Mouse (Mus musculus) ES-Bruce4 (cell line): Measurements from ENCODE around the gene Runx3.

Experiments used
- CTCF ChIP-seq: IDR thresholded peaks from one replicate; pipeline ENCODE4 v1.8.1; 2011; ENCODE audit warnings: low read depth, low read length
- EP300 ChIP-seq: IDR thresholded peaks from 2 replicates; pipeline ENCODE4 v1.6.1; 2011; ENCODE audit warnings: low read depth, low read length; ENCODE audit not compliant: insufficient read depth

GRCm38 (mm10) chr4:135169096-135169495, 48.6 kb downstream of the Runx3 start:
- TF ChIP-seq CTCF (no peak), EP300 (no peak)
